Mouse (Mus musculus): ENCODE measurements around the gene Sntb2.

GRCm38 (mm10) chr8:106899473-106899872 lies 36.1 kb upstream of the Sntb2 start:
- TF ChIP-seq CTCF (IDR thresholded peaks at IDR 0.05 in 2 of 3, conservative IDR thresholded peaks at IDR 0.05 in 1 of 3; ENCODE audit: control insufficient read depth in 1 of 3, insufficient read depth in 1 of 3, low read depth in 2 of 3, low read length in 3 of 3, poor library complexity in 1 of 3, severe bottlenecking in 1 of 3) (no peak), MYC (IDR thresholded peaks at IDR 0.05; ENCODE audit: low read depth, low read length) (no peak), CHD2 (IDR thresholded peaks at IDR 0.05; ENCODE audit: low read length) (no peak), MEF2A (IDR thresholded peaks at IDR 0.05; ENCODE audit: extremely low read depth, insufficient replicate concordance, low read depth, low read length, poor library complexity, severe bottlenecking) (no peak), EP300 (IDR thresholded peaks at IDR 0.05; ENCODE audit: low read depth in 1 of 2, low read length in 2 of 2) (no peak), TAL1 (IDR thresholded peaks at IDR 0.05; ENCODE audit: low read length) (no peak), USF1 (IDR thresholded peaks at IDR 0.05; ENCODE audit: low read depth, low read length) (no peak)
